Mouse (Mus musculus) heart, embryonic 14.5 days (tissue): ENCODE results near the gene Wnt2. TPM values are rescaled to one million over a fixed set of nuclear protein-coding genes. Genes with fewer than 3 reads are reported as not detected.

Experiments used
- ATAC-seq: fragments of 200-750 bp; cut with Nextera tagmentation; 2 replicates; pipeline ENCODE4 v1.8.0; 2017; ENCODE audit warnings: low read depth, moderate TSS enrichment; ENCODE audit not compliant: insufficient number of reproducible peaks, insufficient read depth, low FRiP score
- H3K27ac ChIP-seq, 2 experiments: fragments of 200-500 bp in 1 of 2; fragments of 300-500 bp in 1 of 2; sonication (generic) in 1 of 2; replicated peaks in 1 of 2; 2 replicates each; pipeline ENCODE4 v1.5.1; 2012 to 2014; ENCODE audit warnings: low read depth in 2 of 2, low read length in 2 of 2, control low read depth in 1 of 2, mild to moderate bottlenecking in 1 of 2, mixed read lengths in 1 of 2; ENCODE audit not compliant: control insufficient read depth in 1 of 2, insufficient read depth in 1 of 2
- H3K27me3 ChIP-seq: fragments of 300-500 bp; sonication (generic); 2 replicates; pipeline ENCODE4 v1.6.1; 2014; ENCODE audit warnings: mild to moderate bottlenecking, low read length, control low read depth; ENCODE audit not compliant: control insufficient read depth, insufficient read depth
- H3K36me3 ChIP-seq: fragments of 300-500 bp; sonication (generic); 2 replicates; pipeline ENCODE4 v1.6.1; 2014; ENCODE audit warnings: mild to moderate bottlenecking, control low read depth, low read length, mixed read lengths; ENCODE audit not compliant: control insufficient read depth, insufficient read depth
- H3K4me1 ChIP-seq, 2 experiments: fragments of 200-500 bp in 1 of 2; fragments of 300-500 bp in 1 of 2; sonication (generic) in 1 of 2; 2 replicates each; pipeline ENCODE4 v1.6.1; 2012 to 2014; ENCODE audit warnings: low read length in 2 of 2, control low read depth in 1 of 2, mixed read lengths in 1 of 2; ENCODE audit not compliant: control insufficient read depth in 2 of 2, insufficient read depth in 2 of 2
- H3K4me2 ChIP-seq: fragments of 300-500 bp; sonication (generic); 2 replicates; pipeline ENCODE4 v1.6.1; 2014; ENCODE audit warnings: mild to moderate bottlenecking, low read length
- H3K4me3 ChIP-seq, 2 experiments: fragments of 200-500 bp in 1 of 2; fragments of 300-500 bp in 1 of 2; sonication (generic) in 1 of 2; 2 replicates each; pipeline ENCODE4 v1.5.1; 2012 to 2014; ENCODE audit warnings: low read length in 2 of 2, mild to moderate bottlenecking in 2 of 2, control low read depth in 1 of 2, low read depth in 1 of 2, moderate library complexity in 1 of 2; ENCODE audit not compliant: control insufficient read depth in 1 of 2, insufficient read depth in 1 of 2
- H3K9ac ChIP-seq: fragments of 300-500 bp; sonication (generic); 2 replicates; pipeline ENCODE4 v1.6.1; 2014; ENCODE audit warnings: mild to moderate bottlenecking, low read length
- H3K9me3 ChIP-seq: fragments of 300-500 bp; sonication (generic); 2 replicates; pipeline ENCODE4 v1.6.1; 2016; ENCODE audit warnings: low read length, control low read depth; ENCODE audit not compliant: control insufficient read depth
- WGBS: fragments of 180-500 bp; shearing (Covaris S2); extraction: QIAGEN DNeasy Blood & Tissue Kit; methylation state at CpG from one replicate; pipeline ENCODE4 v1.1.7; 2014; 5-methylcytosine and 5-hydroxymethylcytosine counted together
- polyA plus RNA-seq: library from polyadenylated mRNA; unstranded; fragments of >200 nt; fragmentation: Nextera tagmentation; extraction: Ambion mirVana; gene quantifications from 2 replicates; pipeline ENCODE4 v1.2.1, GENCODE M21; 2014

Gene Wnt2
- polyA plus RNA-seq, 1 experiment from 2014 or later, result 4.5 TPM

- Histone ChIP-seq H3K27ac (no peak overlapping the region), H3K4me1 (peaks cover 4 to 11% of the 10 kb centered on the region in 2 experiments), H3K4me2 (no peak overlapping the region), H3K36me3 (no peaks in the 10 kb centered on the region), H3K9me3 (no peaks in the 10 kb centered on the region), H3K4me3 (no peak overlapping the region), H3K9ac (no peak overlapping the region), H3K27me3 (no peaks in the 10 kb centered on the region)
- WGBS, result 88% methylated on average over 5 of the region's 5 CpGs
- no peak for ATAC-seq
Measured at GRCm38 (mm10) chr6:17949103-17949502, 81.3 kb downstream of the Wnt2 start.

- Histone ChIP-seq H3K4me2 (no peak overlapping the region), H3K9ac (no peak overlapping the region), H3K9me3 (no peaks in the 10 kb centered on the region), H3K27ac (no peak overlapping the region), H3K4me1 (peaks cover 3 to 20% of the 10 kb centered on the region in 2 experiments), H3K4me3 (no peak overlapping the region), H3K36me3 (peaks cover 10% of the 10 kb centered on the region), H3K27me3 (no peaks in the 10 kb centered on the region)
- no peak for ATAC-seq
- WGBS, result 50% methylated on average over 11 of the region's 11 CpGs
Measured at GRCm38 (mm10) chr6:17947130-17947831, 83.1 kb downstream of the Wnt2 start.

- WGBS, result 34% methylated on average over 5 of the region's 5 CpGs
Measured at GRCm38 (mm10) chr6:17946456-17946855, 83.9 kb downstream of the Wnt2 start.

GRCm38 (mm10) chr6:17943877-17944617 lies 86.3 kb downstream of the Wnt2 start:
- ATAC-seq, result peak; percentile 38; the same call in 1 of the 2 replicates
- Histone ChIP-seq H3K4me3 (no peak overlapping the region), H3K4me2 (no peak overlapping the region), H3K27ac (no peak overlapping the region), H3K36me3 (peaks cover 14% of the 10 kb centered on the region), H3K9me3 (no peaks in the 10 kb centered on the region), H3K27me3 (no peaks in the 10 kb centered on the region), H3K9ac (no peak overlapping the region), H3K4me1 (peaks cover 7 to 28% of the 10 kb centered on the region in 2 experiments)
- 45% methylated on average over 9 of the region's 9 CpGs for WGBS

More at GRCm38 (mm10) chr6:17946456-17946855, 83.9 kb downstream of the Wnt2 start:
- Histone ChIP-seq H3K9me3 (no peaks in the 10 kb centered on the region), H3K27me3 (no peaks in the 10 kb centered on the region), H3K4me3 (no peak overlapping the region), H3K4me1 (peaks cover 7 to 28% of the 10 kb centered on the region in 2 experiments), H3K4me2 (no peak overlapping the region), H3K36me3 (peaks cover 11% of the 10 kb centered on the region), H3K9ac (no peak overlapping the region), H3K27ac (no peak overlapping the region)
- ATAC-seq, result no peak

GRCm38 (mm10) chr6:17942344-17942743 lies 88.0 kb downstream of the Wnt2 start:
- WGBS, result 15% methylated on average over 7 of the region's 7 CpGs
- no peak overlapping the region for H3K27ac ChIP-seq
- peaks cover 11 to 35% of the 10 kb centered on the region in 2 experiments for H3K4me1 ChIP-seq
- no peaks in the 10 kb centered on the region for H3K9me3 ChIP-seq
- no peak overlapping the region for H3K4me3 ChIP-seq
- no peak overlapping the region for H3K9ac ChIP-seq
- no peaks in the 10 kb centered on the region for H3K27me3 ChIP-seq
- H3K36me3 ChIP-seq, result peaks cover 16% of the 10 kb centered on the region
- no peak overlapping the region for H3K4me2 ChIP-seq
- no peak for ATAC-seq

- no peak overlapping the region for H3K4me3 ChIP-seq
- ATAC-seq, result no peak
- H3K4me2 ChIP-seq, result no peak overlapping the region
- H3K9me3 ChIP-seq, result no peaks in the 10 kb centered on the region
- peaks cover 16% of the 10 kb centered on the region for H3K36me3 ChIP-seq
- no peak overlapping the region for H3K9ac ChIP-seq
- no peaks in the 10 kb centered on the region for H3K27me3 ChIP-seq
- 9% methylated on average over 2 of the region's 2 CpGs for WGBS
- no peak overlapping the region for H3K27ac ChIP-seq
- H3K4me1 ChIP-seq, result peaks cover 11 to 35% of the 10 kb centered on the region in 2 experiments
Measured at GRCm38 (mm10) chr6:17941916-17942315, 88.5 kb downstream of the Wnt2 start.
